Mouse (Mus musculus): ENCODE measurements around the gene Ccdc87.

GRCm38 (mm10) chr19:4799083-4799482 lies 40.1 kb upstream of the Ccdc87 start:
- no peak for TF ChIP-seq CTCF (IDR thresholded peaks at IDR 0.05; ENCODE audit: low read depth, low read length)
- TF ChIP-seq GATA1 (IDR thresholded peaks at IDR 0.05; ENCODE audit: borderline replicate concordance, low read length), result no peak
- TF ChIP-seq POLR2AphosphoS5 (IDR thresholded peaks at IDR 0.05; ENCODE audit: insufficient replicate concordance, low read depth, low read length), result no peak

Measured in G1E (cell line).